ENCODE assay signal across 9 mouse cellular contexts in genomic region chr7:27675222-27675612, GRCm38 (mm10). TPM values are rescaled to one million over a fixed set of nuclear protein-coding genes. Genes with fewer than 3 reads are reported as not detected.
DNase-seq lines count a peak whose midpoint lies in the region; ATAC-seq and TF ChIP-seq lines count a peak whose summit lies in the region.
"Had no signal": no experiment of that assay in that cellular context is flagged by ENCODE, and none has a peak within 500 bp of the region (broad histone marks: within the 10 kb centered on the region; RNA-seq: fewer than 3 reads in every experiment).

No protein-coding gene starts in this region.

- H3K4me1 ChIP-seq in heart, embryonic 10.5 days, result peaks cover 22% of the 10 kb centered on the region
- H3K4me1 ChIP-seq in liver, embryonic 12.5 days, result peaks cover 25% of the 10 kb centered on the region
- H3K4me1 ChIP-seq in stomach, postnatal 0 days (replicated peaks; ENCODE audit: control insufficient read depth, insufficient read depth), result no peaks in the 10 kb centered on the region

- ATAC-seq in liver, embryonic 12.5 days, result no peak
- no peak for ATAC-seq in stomach, postnatal 0 days (ENCODE audit: low FRiP score, low TSS enrichment)
- no peak for ATAC-seq in cerebellum, adult (ENCODE audit: insufficient number of reproducible peaks, low FRiP score, low TSS enrichment)

- no peak for TF ChIP-seq CTCF in stomach, postnatal 0 days (IDR thresholded peaks at IDR 0.05; ENCODE audit: low read depth)

- H3K4me2 ChIP-seq in liver, embryonic 12.5 days, result peak overlapping the region; percentile 100
- peak overlapping the region; percentile 100 for H3K4me2 ChIP-seq in stomach, postnatal 0 days (replicated peaks; ENCODE audit: low read depth)

- no peak for DNase-seq in heart, embryonic 10.5 days (ENCODE audit: low spot score)
- no peak for DNase-seq in heart, postnatal 25 days (ENCODE audit: low spot score)
- DNase-seq in thymus, postnatal 4 days, result peak; percentile 23
- no peak for DNase-seq in thymus, postnatal 10 days (ENCODE audit: low spot score in 2 of 2)
- no peak for DNase-seq in stomach, postnatal 0 days (ENCODE audit: low spot score)
- DNase-seq in layer of hippocampus, adult 9-10 months (ENCODE audit: low spot score), result no peak

- peak overlapping the region; percentile 92; the same call in 1 of the 2 replicates for H3K27ac ChIP-seq in heart, embryonic 10.5 days
- H3K27ac ChIP-seq in liver, embryonic 12.5 days, result peak overlapping the region; percentile 78; the same call in 1 of the 2 replicates
- H3K27ac ChIP-seq in stomach, postnatal 0 days (replicated peaks), result no peak overlapping the region

- H3K36me3 ChIP-seq in heart, embryonic 10.5 days, result peaks cover 9% of the 10 kb centered on the region; the same call in 1 of the 2 replicates
- no peaks in the 10 kb centered on the region for H3K36me3 ChIP-seq in liver, embryonic 12.5 days
- H3K36me3 ChIP-seq in stomach, postnatal 0 days (ENCODE audit: control insufficient read depth, insufficient read depth, low read length), result no peaks in the 10 kb centered on the region

- no peaks in the 10 kb centered on the region for H3K9me3 ChIP-seq in heart, embryonic 10.5 days
- H3K9me3 ChIP-seq in liver, embryonic 12.5 days (replicated peaks), result no peaks in the 10 kb centered on the region
- H3K9me3 ChIP-seq in stomach, postnatal 0 days (ENCODE audit: control insufficient read depth, low read length), result no peaks in the 10 kb centered on the region

- WGBS in heart, embryonic 10.5 days, result 39% methylated on average over 14 of the region's 14 CpGs
- 19% methylated on average over 14 of the region's 14 CpGs for WGBS in liver, embryonic 12.5 days (ENCODE audit: insufficient replicate concordance)
- 33% methylated on average over 14 of the region's 14 CpGs for WGBS in stomach, postnatal 0 days

- no peak for TF ChIP-seq EP300 in stomach, postnatal 0 days (optimal IDR thresholded peaks at IDR 0.05)

- H3K9ac ChIP-seq in liver, embryonic 12.5 days, result peak overlapping the region; percentile 87
- no peak overlapping the region for H3K9ac ChIP-seq in stomach, postnatal 0 days (ENCODE audit: low read length)

- intact Hi-C loops in heart, postnatal 25 days (cut with DNase I), result loop anchor here (2.0 kb wide), 1 partner anchor 14 kb away; the partner anchor contains the start of gene Zfp607b

- peak overlapping the region; percentile 96 for H3K4me3 ChIP-seq in heart, embryonic 10.5 days
- peak overlapping the region; percentile 90 for H3K4me3 ChIP-seq in liver, embryonic 12.5 days
- H3K4me3 ChIP-seq in stomach, postnatal 0 days (ENCODE audit: low read depth, low read length), result peak overlapping the region; percentile 92; the same call in 1 of the 2 replicates

- H3K27me3 ChIP-seq in heart, embryonic 10.5 days (ENCODE audit: insufficient read depth, poor library complexity, severe bottlenecking), result 0 out of 2 replicates have a peak, but pooled peaks cover 5% of the 10 kb centered on the region
- peaks cover 15% of the 10 kb centered on the region for H3K27me3 ChIP-seq in liver, embryonic 12.5 days (replicated peaks)
- H3K27me3 ChIP-seq in stomach, postnatal 0 days (ENCODE audit: control insufficient read depth, insufficient read depth, low read length), result no peaks in the 10 kb centered on the region

RNA-seq across cellular contexts. Expression of gene Map3k10, which starts 0.8 kb away (rescaled TPM):
- polyA plus RNA-seq in heart, embryonic 10.5 days (2016; fragmentation: Nextera tagmentation; extraction: Ambion mirVana), result 4.5 and 10.6 TPM in 2 replicates
- total RNA-seq in heart, postnatal 25 days (2021), result 10 to 100 TPM; 21.9 to 22.2 TPM
- 5.7 and 6.7 TPM in 2 replicates for polyA plus RNA-seq in liver, embryonic 12.5 days (2016; fragmentation: Nextera tagmentation; extraction: Ambion mirVana)
- 4.2 and 4.6 TPM in 2 replicates for polyA plus RNA-seq in stomach, postnatal 0 days (2015; fragmentation: Nextera tagmentation; extraction: Ambion mirVana)

RNA-seq across cellular contexts. Expression of gene Zfp607b, which starts 13.9 kb away (rescaled TPM):
- polyA plus RNA-seq in heart, embryonic 10.5 days (2016; fragmentation: Nextera tagmentation; extraction: Ambion mirVana), result 1.6 and 2.5 TPM in 2 replicates
- total RNA-seq in heart, postnatal 25 days (2021), result under 1 TPM; 0.39 to 0.88 TPM
- polyA plus RNA-seq in liver, embryonic 12.5 days (2016; fragmentation: Nextera tagmentation; extraction: Ambion mirVana), result 0.64 and 0.79 TPM in 2 replicates
- polyA plus RNA-seq in stomach, postnatal 0 days (2015; fragmentation: Nextera tagmentation; extraction: Ambion mirVana), result 1.9 and 2.0 TPM in 2 replicates

RNA-seq across cellular contexts. Expression of gene Ttc9b, which starts 21.5 kb away (rescaled TPM):
- polyA plus RNA-seq in heart, embryonic 10.5 days (2016; fragmentation: Nextera tagmentation; extraction: Ambion mirVana), result not detected in 2 replicates
- total RNA-seq in heart, postnatal 25 days (2021), result not detected
- polyA plus RNA-seq in liver, embryonic 12.5 days (2016; fragmentation: Nextera tagmentation; extraction: Ambion mirVana), result not detected in 2 replicates
- polyA plus RNA-seq in stomach, postnatal 0 days (2015; fragmentation: Nextera tagmentation; extraction: Ambion mirVana), result 1.4 and 1.6 TPM in 2 replicates
- total RNA-seq: gastrocnemius, postnatal 25 days had no signal

RNA-seq across cellular contexts. Expression of gene Zfp60, which starts 56.0 kb away (rescaled TPM):
- 23.8 and 28.7 TPM in 2 replicates for polyA plus RNA-seq in heart, embryonic 10.5 days (2016; fragmentation: Nextera tagmentation; extraction: Ambion mirVana)
- 1 to 10 TPM; 8.2 to 8.9 TPM for total RNA-seq in heart, postnatal 25 days (2021)
- polyA plus RNA-seq in liver, embryonic 12.5 days (2016; fragmentation: Nextera tagmentation; extraction: Ambion mirVana), result 8.0 and 9.2 TPM in 2 replicates
- 8.4 and 9.3 TPM in 2 replicates for polyA plus RNA-seq in stomach, postnatal 0 days (2015; fragmentation: Nextera tagmentation; extraction: Ambion mirVana)
